Mouse (Mus musculus) ES-E14 (cell line): ENCODE data around the gene Tfpi.

ENCODE experiments used
- HCFC1 ChIP-seq: IDR thresholded peaks from 2 replicates; pipeline ENCODE4 v1.6.1; 2012; ENCODE audit warnings: low read length, inconsistent platforms, borderline replicate concordance; ENCODE audit not compliant: insufficient read depth
- ZC3H11A ChIP-seq: IDR thresholded peaks from 2 replicates; pipeline ENCODE4 v1.6.1; 2012; ENCODE audit warnings: low read depth, mild to moderate bottlenecking, inconsistent platforms, low read length, borderline replicate concordance

- TF ChIP-seq HCFC1: no peak
- no peak for TF ChIP-seq ZC3H11A
Observed at GRCm38 (mm10) chr2:84525806-84526205, 49.2 kb upstream of the Tfpi start.
